Mouse (Mus musculus) adrenal gland, adult 8-10 months (tissue): ENCODE data around the gene Tbata. TPM values are rescaled to one million over a fixed set of nuclear protein-coding genes. Genes with fewer than 3 reads are reported as not detected.

Experiments
- DNase-seq: peaks from one replicate; pipeline ENCODE4 v3.0.0; 2022
- total RNA-seq, 4 experiments: library from RNA; stranded (reverse); gene quantifications; 2 replicates each; pipeline ENCODE4 v1.2.4; 2022

Tbata gene
- not detected for total RNA-seq

DNA sequence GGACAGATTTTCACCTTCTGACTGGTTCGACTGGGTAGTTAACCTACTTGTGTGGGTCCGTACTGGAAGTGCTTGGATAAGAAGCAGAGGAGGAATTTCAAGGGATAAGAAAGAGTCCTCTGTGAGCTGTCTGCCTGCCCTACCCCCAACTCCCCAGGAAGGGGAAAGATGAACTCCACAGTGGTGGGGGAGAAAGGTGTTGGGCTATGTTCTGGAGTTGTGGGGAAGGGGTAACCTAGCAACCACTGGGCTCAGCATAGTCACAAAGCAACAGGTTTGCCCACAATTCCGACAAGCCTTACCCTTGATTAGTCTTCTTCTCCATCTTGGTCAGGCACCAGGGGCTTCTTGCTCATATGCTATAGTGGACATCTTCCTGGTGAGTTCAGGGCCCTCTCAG is at the start of gene Tbata:
Gene Tbata, plus strand, starts transcription at position 301 of the 400 bp plus-strand sequence.
- no peak for DNase-seq

DNA sequence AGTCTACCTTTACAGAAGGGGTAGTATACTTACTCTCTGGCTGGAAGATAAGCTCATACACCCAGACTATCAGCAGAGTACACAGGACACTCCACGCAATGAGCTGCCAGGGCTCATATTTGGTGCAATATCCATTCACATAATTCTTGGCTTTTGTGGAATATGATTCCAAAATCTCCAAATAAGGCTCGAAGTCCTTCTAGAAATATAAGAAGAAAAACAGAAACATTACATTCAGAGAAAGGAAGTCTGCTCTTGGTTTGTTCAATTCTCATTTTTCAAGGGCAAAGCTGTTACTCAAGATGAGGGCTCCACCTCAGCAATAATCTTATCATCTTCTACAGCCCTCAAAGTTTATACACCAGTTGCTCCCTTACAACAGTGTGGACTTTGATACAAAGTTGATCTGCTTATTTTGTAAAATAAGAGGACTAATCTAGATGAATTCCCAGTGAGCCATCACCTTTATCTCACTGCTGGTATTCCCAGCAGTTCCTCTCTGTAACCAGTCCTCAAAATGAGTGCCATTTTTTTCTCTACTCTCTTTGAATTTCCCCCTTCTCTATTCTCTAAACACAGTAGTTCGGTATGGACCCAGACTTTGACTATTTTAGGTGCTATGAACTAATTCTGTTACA is 48.4 kb upstream of the Tbata start:
- no peak for DNase-seq

- no peak for DNase-seq
Observed at GRCm38 (mm10) chr10:61124462-61124861, 47.3 kb upstream of the Tbata start.

- DNase-seq, result no peak
Observed at GRCm38 (mm10) chr10:61128701-61129365, 42.9 kb upstream of the Tbata start.

DNA sequence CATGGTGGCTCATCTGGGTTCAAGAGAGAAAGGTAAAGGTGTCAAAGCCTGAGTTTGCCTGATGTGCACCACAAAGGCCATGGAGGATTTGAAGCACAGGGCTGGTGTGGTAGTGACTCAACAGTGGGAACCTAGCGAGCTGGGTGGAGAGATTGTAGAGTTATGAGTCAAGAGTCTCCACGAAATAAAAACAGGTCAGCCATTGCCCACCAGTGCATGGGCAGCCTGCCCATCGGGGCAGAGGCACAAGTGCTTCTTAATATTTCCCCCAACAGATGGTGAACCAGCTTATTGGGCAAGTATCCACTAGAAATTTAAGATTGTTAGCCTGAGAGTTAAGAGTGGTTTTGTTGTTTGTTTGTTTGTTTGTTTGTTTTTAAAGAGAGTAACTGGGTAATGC is 40.8 kb upstream of the Tbata start:
- DNase-seq, result no peak

- no peak for DNase-seq
Observed at GRCm38 (mm10) chr10:61134041-61134440, 37.7 kb upstream of the Tbata start.

GRCm38 (mm10) chr10:61135226-61135839 is 36.4 kb upstream of the Tbata start:
- DNase-seq, result no peak

DNA sequence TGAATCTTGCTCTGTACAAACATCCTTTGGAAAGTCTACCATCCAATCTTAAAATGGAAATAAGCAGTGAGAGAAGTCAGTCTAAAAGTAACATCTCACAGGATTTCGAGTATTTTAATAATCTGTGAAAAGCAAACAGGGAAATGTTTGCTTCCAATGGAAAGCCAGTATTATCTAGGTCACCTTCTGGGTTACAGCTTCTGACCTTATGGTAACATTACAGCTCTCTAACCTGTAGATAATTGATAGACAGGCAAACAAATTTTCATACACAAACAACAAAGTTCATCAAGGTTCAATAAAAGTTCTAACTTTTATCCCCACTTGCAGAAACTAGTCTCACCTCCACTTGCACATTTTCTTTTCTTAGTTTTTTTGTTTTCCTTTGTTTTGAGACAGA is 34.2 kb upstream of the Tbata start:
- no peak for DNase-seq

DNA sequence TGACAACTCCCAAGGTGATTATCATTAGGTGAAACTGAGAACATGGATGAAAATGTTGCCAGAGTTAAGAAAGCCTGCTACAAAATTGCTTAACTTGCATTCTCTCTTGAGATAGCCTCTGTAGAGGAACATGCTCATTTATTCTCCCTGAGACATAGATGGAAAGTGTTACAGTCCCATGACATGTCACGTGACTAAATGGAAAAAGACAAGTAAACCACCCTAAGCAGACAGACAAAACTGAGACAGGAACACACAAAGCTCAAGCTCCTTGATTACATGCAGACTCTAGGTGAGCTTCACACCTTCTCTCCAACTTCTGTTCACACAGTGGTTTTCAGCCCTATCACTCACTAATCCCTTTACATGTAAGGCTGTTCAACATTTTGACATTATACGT is 28.4 kb upstream of the Tbata start:
- no peak for DNase-seq

- no peak for DNase-seq
Observed at GRCm38 (mm10) chr10:61145766-61146118, 26.0 kb upstream of the Tbata start.

DNA sequence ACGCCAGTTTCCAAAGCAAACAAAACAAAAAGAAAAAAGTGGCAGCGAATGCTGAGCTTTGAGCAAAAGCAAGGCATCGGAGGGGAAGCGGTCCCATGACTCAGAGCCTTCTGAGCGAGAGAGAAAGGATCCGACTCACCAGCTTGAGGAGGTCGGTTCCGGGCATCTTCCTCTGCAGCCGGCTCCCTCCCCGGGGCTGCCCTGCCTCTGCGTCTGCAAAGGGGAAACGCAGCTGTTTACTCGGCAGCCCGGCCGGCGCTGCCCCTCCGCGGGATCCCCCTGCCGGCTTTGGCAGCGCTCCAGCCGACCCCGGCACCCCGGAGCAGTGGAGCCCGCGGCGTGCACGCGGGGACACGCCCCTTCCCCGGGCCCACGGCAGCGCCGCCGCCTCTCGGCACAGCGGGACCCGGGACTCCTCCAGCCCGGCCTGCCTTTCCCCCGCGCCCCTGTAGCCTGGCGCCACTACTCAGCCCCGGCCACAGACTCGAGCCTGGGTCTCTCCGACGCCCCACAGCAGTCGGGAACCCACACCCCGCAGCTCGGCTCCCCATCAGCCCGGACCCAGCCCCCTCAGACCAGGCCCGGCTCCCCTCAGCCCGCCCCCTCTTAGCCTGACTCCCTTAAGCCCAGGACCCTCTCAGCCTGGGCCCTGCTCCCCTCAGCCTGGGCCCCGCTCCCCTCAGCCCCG is 25.5 kb upstream of the Tbata start:
- peak; percentile 40 for DNase-seq

DNA sequence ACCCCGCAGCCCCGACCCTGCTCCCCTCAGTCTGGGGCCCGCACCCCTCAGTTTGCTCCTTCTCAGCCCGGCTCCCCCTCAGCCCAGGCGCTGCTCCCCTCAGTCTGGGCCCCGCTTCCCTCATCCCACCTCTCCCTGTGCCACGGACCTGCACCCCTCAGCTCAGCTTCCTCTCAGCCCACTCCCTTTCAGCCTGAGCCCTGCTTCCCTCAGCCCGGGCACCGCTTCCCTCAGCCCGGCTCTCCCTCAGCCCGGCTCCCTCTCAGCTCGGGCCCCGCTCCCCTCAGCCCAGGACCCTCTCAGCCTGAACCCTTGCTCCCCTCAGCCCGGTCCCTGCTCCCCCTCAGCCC is 25.0 kb upstream of the Tbata start:
- no peak for DNase-seq

DNA sequence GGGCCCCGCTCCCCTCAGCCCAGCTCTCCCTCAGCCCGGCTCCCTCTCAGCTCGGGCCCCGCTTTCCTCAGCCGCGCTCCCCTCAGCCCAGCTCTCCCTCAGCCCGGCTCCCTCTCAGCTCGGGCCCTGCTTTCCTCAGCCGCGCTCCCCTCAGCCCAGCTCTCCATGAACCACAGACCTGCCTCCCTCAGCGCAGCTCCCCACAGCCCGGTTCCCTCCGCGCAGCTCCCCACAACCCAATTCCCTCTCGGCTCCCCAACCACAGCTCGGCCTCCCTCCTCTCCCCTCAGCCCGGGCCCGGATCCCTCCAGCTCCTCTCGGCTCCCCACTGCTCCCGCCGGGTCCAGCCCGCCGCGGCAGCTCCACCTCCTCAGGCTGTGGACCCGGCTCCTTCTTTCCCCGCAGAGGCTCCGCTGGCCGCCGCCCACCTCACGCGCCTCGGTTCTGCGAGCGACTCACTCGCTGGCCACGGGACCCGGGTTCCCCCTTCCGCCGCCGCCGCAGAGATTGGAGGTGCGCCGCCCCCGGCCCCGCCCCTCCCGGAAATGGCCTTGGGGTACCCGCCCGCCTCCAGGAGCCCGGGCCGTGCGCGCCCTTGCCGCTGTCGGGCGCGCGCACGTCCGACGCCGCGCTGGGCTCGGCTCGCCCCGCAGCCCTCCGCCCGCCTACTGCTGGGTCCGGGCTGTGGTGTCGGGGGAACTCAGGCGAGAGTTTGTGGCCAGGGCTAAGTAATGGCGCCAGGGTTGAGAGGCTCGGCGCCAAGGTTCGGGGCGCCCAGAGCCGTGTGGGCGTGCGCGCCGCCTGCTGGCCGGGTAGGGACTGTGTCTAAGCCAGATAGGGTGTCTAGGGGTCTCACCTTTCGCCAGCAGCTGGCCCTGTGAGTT is 24.4 kb upstream of the Tbata start, which contains the start of gene Sgpl1:
Gene Sgpl1, minus strand, starts transcription at position 547 of the 884 bp plus-strand sequence.
- peak; percentile 87 for DNase-seq

- DNase-seq, result no peak
Observed at GRCm38 (mm10) chr10:61149476-61149875, 22.3 kb upstream of the Tbata start.

DNA sequence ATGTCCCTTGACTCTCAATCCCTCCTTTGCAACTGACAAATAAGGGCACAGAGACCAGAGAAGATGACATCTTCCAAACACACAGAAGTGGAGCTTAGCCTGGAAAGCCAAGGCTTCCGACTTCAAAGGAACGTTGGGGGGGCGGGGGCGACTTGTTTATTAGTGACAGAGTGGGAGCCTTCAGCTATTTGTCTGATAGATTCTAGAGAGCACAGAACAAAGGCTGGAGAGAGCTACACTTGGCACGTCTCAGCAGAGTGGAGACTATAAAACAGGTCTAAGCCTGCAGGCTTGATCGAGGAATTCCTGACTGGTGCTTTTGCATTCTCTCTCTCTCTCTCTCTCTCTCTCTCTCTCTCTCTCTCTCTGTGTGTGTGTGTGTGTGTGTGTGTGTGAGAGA is 21.1 kb upstream of the Tbata start:
- DNase-seq, result no peak

DNA sequence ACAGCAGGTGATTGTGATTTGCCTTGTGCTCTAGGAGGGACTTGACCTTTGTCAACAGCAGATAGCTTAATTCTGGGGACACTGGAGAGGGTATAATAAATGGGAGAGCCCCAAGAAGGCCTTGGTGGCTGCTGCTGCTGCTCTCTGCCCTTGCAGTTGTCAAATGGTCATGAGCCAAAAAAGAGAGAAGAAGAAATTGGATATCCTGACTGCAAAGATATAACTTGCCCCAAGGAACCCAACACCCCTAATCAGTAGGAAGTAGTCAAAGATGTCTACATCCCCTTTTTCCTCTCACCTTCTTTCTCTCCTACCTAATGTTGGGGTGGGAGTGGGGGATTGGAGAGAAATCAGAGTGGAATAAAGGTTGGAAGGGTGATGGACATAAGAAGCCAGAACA is 19.6 kb upstream of the Tbata start:
- no peak for DNase-seq

DNA sequence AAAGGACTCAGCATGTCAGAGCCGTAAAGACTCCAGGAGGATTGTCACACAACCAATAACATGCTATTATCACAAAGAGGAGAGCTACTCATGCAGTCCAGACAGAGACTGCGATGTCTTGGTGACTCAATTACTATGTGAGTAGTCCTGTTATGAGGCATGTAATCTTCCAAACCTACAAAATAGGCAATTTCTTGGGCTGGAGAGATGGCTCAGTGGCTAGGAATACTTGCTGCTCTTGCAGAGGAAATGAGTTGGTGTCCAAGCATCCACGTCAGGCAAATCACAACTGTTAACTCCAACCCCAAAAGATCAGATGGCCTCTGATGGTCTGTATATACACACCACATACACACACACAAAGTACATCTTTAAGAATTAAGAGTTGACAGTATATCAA is 16.1 kb upstream of the Tbata start:
- DNase-seq, result no peak

DNA sequence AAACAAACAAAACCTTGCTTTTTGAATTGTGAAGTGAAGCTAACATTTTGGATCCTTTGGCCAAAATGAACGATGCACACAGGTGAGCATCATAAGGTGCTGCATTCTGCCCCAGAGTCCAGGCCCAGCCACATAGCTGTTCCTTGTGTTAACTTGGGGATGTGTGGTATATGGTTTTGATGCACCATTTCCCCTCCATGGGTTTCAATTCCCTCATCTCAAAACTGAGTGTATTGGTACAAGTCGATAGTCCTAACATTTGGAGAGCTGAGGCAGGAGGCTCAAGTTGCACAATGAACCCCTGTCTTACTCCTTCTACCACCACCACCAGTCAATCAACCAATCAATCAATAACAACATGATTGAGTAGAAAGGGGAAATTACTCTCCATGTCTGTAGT is 15.3 kb upstream of the Tbata start:
- no peak for DNase-seq

DNA sequence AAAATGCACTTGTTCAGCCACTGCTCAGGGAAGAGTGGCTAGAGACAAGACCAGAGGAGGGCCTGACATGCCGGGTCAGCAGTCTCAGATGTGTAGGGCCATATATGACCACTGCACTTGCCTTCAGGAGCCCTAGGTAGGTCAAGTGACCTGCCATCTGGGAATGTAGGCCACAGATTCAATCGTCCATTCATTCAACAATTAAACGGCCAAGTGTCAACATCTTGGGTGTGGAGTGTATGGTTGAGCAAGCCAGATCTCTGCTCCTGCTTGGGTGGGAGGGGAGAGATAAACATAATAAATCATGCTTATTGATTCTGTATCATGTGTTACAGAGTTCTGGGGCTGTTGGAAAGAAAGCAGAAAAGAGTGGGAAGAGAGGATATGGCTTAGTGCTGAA is 13.2 kb upstream of the Tbata start:
- DNase-seq, result no peak

GRCm38 (mm10) chr10:61160089-61160488 is 11.7 kb upstream of the Tbata start:
- no peak for DNase-seq

GRCm38 (mm10) chr10:61160671-61161070 is 11.1 kb upstream of the Tbata start:
- DNase-seq, result peak; percentile 62

DNA sequence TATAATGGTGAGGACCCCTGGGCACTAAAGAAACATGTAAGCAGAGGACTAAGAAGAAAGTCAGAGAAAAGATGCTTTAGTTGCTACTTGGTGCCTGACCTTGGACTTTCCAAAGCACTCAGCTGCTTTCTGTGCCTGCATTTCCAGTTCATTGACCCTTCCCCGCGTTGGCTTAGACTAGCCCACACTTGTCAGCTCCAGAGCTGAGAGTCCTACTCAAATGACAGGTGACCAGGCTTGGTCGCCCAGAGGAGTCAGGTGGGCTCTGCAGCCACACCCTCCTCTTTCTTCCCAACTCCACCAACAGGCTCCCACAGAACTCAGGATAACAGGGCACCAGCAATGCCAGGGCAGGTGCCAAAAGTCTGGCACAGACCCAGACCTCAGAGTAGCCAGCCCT is 9.4 kb upstream of the Tbata start:
- DNase-seq, result no peak
